Mouse (Mus musculus): Measurements from ENCODE around the gene March1.
"Not testable (repeated sequence)": the region's sequence is repeated elsewhere in the genome, so short reads cannot be mapped to it uniquely, and the experiment has no call there.

The March1 gene

DNA sequence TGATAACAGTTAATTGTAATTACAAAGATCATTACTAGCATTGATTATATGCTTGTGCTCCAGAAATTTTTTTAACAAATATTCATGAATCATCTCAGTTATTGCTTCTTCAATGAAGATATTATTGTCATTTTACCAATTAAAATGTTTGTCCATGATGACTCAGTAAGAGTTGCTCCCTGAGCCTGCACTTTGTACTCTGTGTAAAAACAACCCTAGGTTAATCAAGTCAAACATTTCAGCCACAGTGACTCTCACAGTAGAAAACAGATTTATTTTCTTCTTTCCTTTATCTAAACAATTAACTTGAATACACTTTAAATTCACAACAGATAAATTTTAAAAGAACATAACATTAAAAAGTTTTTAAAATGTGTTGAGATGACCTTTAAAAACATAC lies 708.7 kb downstream of the March1 start:
- DNase-seq = no peak

DNA sequence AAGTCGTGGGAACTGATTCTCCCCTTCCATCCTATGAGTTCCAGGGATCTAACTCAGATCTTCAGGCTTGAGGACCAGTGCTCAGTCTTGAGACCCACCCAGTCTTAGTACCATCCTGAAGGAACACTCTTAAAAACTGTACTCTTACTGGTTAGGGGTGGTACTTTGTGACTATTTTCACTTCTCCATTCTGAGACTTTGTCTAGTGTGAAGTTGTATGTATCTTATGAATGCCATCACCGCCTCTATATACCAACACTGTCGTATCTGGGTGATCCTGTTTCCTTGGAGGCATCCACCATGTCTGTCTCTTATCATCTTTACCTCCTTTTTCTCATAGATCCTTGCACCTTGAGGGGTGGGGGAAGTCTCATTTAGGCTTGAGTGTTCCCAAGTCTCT lies 714.5 kb downstream of the March1 start:
- DNase-seq = no peak

DNA sequence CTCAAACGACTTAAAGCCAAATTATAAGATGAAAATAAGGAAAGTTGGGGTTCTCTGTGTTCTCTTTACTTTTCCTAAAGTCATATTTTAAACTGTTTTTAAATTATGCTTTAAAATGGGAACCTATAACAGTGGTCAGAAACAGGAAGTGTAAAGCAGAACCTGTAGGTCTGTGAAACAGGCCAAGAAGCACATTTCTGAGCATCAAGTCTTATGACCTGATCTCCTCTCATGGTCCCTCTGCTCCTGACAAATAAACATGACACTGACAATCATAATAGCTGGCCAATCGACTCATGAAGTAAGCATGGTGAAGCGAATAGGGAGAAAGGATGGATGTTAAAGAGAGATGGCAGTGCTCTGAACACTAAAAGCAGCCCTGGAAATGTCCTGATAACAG lies 716.6 kb downstream of the March1 start:
- DNase-seq = no peak

DNA sequence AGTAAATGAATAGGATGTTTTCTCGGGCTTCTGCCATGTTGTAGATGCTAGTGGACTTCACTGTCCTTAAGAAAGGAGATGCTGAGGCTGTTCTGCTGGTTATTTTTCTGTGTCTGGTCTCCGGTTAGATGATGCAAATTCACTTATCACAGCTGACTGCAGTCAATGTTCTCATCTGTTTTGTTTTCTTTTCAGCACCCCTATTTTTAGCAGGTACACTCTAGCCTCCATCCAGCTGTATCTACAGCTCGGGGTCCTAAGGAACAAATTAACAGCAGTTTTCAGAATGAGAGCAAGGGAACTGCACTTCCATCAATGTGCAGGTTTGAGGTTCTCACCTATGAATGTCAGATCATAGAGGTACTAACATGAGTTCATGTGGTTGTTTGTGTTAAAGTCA lies 721.9 kb downstream of the March1 start:
- no peak for DNase-seq

DNA sequence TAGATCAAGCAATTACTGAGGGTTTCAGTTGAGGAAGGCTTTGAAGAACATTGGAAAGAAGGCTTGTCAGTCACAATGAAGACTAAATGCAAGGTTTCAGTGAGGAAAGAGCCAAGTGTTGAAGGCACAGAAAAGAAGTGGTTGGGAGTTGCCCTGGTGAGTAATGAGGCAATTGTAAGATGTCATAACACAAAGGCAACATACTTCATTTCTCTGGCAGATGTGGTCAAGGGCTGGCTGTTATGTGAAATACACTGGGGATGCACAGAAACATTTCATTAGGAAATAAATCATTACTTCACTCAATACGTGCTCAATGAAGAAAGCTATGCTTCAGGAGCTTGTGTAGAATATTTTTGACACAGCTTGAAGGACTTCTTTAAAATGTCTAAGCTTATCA lies 725.2 kb downstream of the March1 start:
- DNase-seq = no peak

DNA sequence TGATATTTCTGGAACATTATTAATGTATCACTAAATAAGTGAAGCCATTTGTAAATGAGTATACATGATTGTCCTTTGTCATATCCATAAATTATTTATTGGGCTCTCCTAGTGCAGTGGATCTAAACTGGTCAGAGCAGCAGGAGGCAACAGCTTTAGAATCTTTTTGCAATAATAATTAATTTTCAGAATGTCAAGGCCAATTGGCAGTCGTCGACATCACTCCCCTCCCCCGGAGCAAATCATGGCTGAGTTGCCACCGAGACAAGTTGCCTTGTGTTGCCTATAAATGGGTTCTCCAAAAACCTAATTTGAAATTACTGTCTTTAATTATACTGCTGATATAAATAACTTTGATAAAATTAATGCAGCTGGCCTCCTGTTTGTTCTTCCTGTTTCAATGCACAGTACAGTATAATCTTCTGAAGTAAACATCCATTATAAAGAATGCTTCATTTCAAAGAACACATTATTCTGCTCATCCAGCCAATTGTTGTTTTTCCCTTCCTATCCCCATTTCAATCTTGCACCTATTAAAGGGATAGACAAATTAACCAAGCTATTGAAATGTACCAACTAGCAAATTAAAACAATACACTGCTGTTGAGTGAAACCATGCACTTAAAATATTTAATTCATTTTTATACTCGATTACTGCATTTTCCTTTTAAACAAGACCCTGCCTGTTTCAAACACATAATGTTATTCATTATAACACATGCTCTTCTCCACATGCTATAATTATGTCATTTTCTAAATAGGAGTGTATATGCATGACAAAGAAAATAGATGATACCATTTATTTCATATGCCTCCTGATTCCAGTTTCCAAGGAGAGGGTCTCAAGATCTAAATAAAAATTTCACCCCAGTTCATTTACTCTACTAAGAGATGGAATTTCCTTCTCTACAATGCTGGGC lies 745.4 kb downstream of the March1 start:
- no peak for DNase-seq

DNA sequence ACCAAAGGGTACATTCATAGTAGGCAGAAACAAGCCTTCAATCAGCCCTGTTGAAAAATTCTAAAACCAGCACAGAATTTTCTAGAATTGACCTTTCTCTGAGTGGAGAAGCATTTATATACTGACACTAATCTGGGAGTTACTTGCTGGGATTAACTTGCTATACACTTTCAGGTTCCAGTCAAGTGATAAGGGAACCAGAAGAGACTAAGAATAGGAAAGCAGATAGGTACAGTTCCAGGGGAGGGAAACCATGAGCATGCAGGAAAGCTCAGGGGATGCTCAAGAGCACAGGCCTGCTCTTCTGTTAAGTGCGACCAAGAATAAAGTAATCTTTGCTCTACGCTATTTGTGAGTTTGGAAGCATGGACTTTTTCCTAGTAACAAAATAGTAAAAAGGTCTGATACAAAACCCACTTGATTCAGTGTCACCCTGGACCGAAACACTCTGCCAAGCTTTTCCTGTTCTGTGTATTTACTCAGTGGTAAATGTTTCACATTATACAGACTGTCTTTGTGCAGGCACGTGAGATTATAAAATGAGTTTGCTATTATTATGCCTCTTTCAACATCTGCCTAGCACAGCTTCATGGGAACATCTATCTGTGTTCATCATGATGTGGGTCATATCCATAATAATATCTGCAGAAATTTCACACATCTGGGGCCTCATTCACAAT lies 766.1 kb downstream of the March1 start:
- DNase-seq = no peak

DNA sequence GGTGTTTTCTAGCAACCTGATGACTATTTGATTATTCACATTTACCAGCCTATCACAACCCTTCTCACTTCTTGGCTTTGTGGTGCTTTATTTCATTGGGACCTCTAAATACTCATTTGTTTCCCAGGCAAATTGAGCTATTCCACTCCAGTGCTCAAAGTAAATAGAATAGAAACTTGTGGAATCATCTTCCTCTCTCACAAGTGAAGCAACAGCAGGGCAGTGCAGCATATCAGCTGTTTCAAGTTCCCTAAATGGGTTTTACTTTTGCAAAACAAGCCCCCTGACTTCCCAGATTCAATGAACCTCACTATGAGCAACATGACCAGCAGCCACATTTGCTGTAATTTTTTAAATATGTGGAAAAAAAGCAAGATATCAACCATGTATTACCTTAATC lies 768.3 kb downstream of the March1 start:
- no peak for DNase-seq

DNA sequence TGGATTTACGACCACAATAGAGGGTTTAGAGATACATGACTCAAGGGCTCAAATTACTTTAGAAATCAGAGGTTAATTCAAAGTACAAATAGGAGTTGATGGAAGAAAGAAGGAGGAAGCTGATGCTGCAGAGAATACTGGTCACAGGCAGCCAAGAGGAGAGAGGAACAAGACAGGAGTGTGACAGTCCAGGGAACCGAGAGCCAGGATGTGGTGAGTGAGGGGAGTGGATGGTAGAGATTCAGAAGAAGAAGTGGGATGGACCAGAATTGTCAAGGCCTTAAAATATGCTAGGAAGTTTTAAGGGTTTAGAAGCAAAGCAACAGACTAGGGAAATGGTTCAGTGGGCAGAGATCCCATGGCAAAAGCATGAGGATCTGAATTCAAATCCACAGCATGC lies 771.0 kb downstream of the March1 start:
- no peak for DNase-seq

DNA sequence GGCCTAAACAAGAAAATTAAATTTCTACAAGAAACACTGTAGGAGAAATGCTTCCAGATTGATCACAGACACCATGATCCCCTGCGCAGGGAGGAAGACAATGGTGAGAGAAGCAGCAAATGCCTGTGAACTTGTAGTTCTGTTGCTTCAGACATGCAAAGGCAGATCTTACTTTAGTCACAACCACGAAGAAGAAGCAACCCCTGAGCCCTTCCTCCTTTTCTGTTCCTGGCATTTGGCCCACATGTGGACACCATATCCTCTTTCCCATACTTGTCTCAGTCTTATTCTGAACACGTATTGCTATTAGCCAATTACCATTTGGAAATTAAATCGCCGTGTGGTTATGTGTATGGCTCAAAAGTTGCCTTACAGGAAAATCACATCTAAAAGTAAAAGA lies 773.9 kb downstream of the March1 start:
- DNase-seq = no peak

DNA sequence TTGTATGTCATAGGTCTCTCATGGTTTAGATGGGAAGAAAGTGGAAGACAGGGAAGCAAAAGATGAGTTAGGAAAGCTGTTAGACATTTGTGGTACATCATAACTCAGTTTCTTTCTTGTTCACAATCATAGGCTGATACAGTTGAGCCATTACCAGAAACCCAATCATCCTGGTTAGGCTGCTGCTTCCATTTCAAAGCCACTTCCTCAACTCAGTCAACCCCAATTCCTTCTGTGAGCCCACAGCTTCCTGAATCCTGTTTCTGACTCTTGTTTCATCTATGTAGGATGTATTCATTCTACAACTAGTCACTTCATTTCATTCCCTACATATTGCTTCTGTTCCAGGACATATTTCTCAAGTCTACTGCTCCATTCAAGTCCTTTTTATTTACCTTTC lies 775.2 kb downstream of the March1 start:
- DNase-seq = no peak

DNA sequence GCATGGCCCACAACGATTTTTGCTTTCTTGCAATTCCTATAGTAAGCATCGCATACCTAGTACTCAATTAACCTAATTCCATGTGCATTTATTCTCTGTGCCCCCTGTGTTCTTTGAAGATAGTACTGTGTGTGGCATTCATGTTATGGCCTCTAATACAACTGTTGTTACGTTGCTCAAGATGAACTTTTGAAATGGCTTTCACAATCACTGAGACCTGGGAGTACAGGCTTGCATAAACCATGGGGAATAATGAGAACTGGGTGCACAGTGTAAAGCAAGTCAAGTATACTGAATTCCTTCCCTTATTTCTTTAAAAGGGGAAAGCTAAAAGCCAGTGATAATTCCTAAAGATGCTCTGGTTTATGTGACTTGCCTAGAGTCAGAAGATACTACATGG lies 776.4 kb downstream of the March1 start:
- no peak for DNase-seq

DNA sequence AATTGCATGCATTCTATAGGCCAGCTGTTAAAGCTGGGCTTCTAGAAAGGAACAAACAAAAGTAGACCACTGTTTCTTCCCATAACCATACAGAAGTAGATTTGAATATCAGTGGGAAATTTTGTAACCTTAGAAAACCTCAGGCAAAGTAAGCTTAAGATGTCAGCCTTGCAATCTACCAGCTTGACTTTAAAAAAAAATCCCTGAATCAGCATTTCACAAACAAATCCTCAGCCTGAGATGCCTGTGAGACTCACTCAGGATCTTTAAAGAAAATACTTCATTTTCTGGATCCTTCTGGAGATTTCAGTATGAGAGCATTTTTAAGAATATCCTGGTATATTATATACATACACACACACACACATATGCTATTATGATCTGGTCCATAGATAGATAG lies 780.1 kb downstream of the March1 start:
- DNase-seq = no peak

DNA sequence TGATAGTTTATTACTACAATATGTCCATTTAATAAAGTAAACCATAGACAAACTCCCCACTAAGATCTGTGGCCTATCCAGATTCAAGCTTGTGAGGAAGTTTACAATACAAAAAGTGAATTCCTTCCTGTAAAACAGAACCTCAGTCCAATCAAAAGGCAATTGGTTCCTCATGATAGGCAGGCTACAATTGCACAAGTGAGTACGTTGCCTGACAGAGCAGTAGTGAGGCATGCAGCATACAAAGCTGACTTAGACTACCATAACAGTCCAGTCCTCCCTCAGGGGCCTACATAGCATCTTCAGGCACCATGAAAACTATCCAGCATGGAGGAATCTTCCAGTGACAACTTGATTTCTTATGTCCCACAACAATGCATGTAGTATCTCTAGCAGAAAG lies 782.4 kb downstream of the March1 start:
- no peak for DNase-seq

DNA sequence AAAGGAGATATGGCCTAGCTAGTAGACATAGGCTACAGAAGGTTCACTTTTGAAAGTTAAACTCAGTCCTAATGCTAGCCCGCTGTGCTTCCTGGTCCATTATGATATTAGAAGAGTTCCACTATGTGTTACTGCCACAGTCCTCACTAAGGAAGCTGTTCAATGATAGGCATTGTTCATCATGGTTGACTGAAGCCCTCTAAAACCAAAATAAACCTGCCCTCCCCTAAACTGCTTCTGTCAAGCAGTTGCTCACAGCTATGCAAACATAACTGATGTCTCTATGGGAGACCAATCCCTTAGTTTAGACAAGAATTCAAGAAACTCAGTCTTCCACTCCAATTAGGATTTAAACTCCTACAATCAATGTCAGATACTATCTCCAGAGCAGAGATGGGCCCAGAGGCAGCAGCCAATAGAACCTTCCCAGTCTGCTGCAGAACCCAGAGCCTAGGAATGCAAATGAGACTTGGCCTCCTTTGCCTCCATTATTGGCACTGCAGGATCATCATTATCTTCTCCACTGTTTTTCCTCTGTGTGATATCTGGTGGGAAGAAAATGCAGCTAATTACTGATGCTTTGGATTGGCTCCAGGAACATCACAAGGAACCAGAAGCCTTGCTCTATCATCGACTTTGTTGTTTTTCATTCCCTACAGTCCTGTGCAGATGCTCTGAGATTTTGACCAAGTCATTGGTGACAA lies 787.2 kb downstream of the March1 start:
- no peak for DNase-seq

DNA sequence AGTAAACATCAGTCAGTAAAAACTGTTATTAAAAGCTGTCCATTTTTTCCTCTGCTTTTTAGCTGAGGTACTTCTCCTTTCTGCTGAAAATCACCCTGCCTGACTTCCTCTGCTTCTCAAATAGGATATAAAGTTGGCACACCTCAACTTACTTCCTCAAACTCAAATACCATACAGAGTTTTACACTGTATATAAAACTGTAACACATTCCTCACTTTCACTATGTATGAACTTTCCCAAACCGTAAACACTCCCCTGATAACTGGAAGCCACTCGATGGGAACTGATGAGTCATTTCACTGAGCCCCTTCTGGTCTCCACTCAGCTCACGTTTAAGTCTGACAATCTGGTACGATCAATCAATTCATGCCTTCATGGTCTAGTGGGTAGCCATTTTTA lies 788.1 kb downstream of the March1 start:
- DNase-seq = not testable (repeated sequence)

DNA sequence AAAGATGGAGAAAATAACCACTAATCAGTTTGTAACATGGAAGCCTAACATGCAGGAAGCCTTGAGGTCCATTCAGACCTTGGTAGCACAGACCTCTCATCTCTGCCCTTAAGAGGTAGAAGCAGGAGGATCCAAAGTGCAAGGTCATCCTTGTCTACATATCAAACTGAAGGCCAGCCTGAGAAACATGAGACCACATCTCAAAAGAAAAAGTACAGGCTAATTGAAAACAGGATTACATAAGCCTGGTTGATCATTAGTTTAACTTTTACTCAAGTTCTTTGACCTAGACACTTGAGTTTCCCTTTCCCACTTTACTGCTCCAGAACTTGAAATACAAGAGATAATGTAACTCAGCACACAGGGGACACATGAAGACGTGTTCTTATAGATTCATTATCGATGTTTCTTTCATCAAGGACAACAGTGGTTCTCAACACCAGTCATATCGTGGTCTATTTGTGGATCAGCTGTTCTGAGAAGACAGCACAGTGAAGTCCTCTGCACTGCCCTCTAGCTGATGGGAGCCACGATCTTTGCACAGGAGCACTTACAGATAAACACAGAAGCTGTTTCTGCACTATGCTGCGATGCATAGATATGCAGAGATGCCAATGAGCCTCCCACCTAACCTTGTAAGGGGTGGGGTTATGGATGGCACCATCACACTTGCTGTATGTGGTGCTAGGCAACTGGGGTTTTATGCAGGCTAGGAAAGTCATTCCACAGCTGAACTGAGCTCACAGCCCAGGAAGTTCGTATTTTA lies 789.1 kb downstream of the March1 start:
- no peak for DNase-seq

DNA sequence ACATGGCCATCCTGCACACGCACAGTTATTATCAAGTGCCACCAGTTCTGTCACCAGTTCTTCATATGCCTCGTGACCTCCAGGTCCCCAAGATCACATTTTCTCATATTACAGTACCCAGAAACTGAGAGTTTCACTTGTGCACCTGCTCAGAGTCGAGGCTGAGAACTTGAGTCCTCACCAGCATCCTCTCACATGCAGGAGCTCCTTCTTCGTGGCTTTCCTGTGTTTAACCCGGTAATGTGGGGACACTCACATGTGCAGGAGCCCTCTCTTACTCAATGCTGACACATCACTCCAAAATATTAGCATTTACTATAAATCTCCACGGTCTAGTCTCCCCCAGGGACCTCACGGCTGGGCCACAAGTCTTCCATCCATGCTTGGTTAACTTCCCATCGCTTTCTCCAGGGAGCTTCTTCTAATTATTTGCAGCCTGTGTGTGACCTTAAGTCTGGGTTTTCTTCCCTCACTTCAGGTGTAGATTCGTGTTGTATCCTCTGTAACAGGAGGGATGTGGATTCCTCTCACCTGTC lies 792.4 kb downstream of the March1 start:
- DNase-seq = no peak

DNA sequence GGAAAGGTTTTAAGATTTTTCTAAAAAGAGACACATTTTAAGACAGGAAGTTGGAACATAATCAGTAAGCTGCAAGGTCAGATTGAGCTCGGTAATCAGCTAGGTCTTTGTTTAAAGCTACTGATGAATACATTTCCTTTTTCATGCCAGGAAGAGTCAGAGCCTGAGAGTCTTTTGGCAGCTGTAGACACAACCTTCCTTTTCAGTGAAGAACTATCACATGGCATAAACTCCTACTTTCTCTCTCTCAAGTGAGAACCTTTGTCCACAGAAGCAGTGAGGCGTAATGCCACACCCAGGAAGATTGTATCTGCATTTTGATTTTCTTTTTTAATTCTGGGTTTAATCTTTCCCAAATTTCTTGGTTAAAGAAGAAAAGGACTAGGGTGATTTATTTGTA lies 795.4 kb downstream of the March1 start:
- no peak for DNase-seq

DNA sequence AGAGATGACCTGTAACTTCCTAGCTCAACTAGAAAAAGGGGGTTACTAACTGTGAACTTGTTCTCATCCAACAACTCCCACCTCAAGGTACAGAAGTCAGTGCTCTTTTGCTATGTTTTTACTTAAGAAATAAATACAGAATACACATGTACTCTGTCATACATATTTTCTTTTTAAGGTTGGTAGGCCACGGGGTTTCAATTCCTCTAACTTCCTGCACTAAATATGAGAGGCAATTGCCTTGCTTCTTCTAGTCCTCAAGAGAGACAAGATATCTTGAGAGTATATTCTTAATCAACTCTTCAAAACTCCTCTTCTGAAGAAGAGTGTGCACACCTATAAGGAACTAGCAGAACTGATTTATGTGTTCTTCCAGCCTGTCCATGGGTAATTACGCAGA lies 797.5 kb downstream of the March1 start:
- no peak for DNase-seq

DNA sequence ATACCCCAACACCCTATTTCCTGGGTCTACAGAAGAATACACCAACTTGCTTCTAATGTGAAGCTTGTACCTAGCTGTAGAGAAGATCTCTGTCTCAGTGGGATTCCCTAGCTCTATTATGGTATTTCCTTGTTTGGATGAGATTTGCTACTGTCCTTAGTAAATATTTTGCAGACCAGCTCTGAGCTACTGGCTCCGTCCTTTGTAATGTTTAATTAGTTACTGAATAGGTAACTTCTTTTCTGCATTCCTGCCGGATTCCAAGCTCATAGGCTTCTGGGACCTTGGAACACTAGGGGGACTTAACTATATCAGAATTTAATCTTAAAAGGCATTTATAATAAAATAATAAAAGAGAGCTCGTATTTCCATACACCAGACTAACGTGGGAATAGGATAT lies 799.9 kb downstream of the March1 start:
- not testable (repeated sequence) for DNase-seq

DNA sequence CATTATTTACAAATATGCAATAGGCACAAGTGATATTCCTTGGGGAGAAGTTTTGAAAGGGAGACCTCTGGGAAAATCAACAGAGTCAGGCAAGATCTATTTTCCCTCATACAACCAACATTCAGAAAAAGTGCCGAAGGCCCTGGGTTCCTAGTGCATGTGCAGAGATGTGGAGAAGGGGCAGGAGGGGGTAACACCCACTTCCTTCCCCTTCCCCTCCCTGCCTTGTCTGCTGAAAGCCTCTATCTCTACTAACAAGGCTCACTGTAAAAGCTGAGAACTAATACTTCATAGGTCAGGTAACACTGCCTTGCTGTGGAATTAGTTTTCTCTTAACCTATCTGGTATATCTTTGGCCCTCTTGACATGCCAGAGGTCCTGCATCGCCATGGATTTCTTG lies 812.9 kb downstream of the March1 start:
- no peak for DNase-seq

DNA sequence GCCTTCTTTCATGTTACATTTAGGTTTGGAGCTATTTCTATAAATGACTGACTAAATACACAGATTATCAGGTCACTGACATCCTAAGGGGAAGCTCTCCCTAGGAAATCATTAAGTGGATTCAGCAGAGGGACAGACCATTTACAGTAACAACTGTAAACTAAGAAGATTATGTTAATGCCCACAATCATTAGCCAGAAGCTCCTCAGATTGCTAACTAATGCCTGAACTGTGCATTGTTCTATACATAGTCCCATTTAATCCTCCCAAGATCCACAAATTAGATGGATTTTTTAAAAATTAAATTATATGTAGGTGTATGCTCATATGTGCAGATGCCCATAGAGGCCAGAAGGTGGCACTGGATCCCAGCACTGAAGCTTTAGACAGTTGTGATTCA lies 815.9 kb downstream of the March1 start:
- DNase-seq = no peak

All from right cerebral cortex, postnatal 14 days (tissue).